Mouse (Mus musculus): ENCODE measurements at regions not wholly inside any gene's neighbourhood (a gene's known extent, or its start where the extent isn't known, plus 50 kb on each side); places are given as distances from the start of the nearest gene placed in this dataset.

DNA sequence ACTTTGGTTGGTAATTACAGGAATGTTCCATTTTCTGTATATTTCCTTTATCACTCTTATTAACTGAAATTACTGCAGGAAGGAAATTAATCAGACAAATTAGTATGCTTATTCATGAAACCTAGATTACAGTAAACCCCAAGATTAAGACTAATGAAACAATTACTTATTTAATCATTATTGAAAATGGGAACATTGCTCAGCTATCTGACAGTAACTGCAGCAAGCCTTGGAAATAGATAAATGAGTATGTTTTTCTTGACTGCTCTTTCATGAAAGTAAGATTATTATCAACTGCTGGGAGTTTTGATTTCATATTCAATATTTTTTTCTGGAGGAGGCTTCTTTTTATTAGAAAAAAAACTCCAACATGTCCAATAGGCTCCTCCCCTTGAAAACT is 230.8 kb upstream of the Mmadhc start:
- Histone ChIP-seq H3K9ac (ENCODE audit: low read depth, low read length) (no peak overlapping the region), H3K36me3 (ENCODE audit: control insufficient read depth, insufficient read depth, low read length) (no peaks in the 10 kb centered on the region), H3K4me2 (ENCODE audit: low read length) (no peak overlapping the region), H3K4me3 (ENCODE audit: low read length) (no peak overlapping the region), H3K27me3 (replicated peaks; ENCODE audit: control insufficient read depth, insufficient read depth, low read length) (no peaks in the 10 kb centered on the region), H3K27ac (ENCODE audit: low read depth, low read length) (no peak overlapping the region), H3K4me1 (ENCODE audit: control insufficient read depth, insufficient read depth, low read depth, low read length) (no peaks in the 10 kb centered on the region), H3K9me3 (ENCODE audit: control insufficient read depth, low read length) (no peaks in the 10 kb centered on the region)
- no peak for ATAC-seq

DNA sequence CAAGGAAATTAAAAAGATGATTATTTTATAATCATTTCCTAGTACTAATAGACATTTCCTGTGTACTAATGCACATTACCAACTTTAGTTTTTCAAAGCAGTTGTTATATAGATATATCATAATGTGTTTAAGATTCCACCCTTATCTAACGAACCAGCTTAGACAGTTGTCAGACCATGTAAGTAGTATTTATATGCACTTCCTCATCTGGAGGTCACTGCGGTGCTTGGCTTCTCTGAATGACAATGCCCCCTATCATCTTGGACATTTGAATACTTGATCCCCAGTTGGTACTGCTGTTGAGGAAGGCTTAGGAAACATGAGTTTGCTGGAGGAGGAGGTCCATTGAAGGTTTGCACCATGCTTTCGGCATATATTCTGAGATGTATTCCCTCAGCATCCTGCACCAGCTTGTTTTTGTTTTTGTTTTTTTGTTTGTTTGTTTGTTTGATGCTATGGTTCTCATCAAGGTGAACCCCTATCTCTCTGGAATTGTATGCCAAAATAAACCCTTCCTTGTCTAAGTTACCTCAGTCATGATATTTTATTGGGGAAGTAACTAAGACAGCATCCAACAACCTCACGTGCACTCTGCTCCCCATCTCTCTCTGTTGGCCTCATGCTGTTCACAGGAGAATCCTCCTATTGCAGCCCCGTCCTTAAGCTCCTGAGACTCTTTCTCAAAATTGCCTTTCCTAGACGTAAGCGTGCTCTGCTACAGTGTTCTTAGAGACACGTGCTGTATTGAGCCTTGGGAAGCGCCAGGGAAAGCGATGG is 228.4 kb upstream of the Mmadhc start:
- Histone ChIP-seq H3K9me3 (ENCODE audit: control insufficient read depth, low read length) (no peaks in the 10 kb centered on the region), H3K4me1 (ENCODE audit: control insufficient read depth, insufficient read depth, low read depth, low read length) (no peaks in the 10 kb centered on the region), H3K4me3 (ENCODE audit: low read length) (no peak overlapping the region), H3K4me2 (ENCODE audit: low read length) (no peak overlapping the region), H3K27ac (ENCODE audit: low read depth, low read length) (no peak overlapping the region), H3K36me3 (ENCODE audit: control insufficient read depth, insufficient read depth, low read length) (no peaks in the 10 kb centered on the region), H3K27me3 (replicated peaks; ENCODE audit: control insufficient read depth, insufficient read depth, low read length) (no peaks in the 10 kb centered on the region), H3K9ac (ENCODE audit: low read depth, low read length) (no peak overlapping the region)
- WGBS, result 87% methylated on average over 10 of the region's 10 CpGs
- no peak for ATAC-seq

DNA sequence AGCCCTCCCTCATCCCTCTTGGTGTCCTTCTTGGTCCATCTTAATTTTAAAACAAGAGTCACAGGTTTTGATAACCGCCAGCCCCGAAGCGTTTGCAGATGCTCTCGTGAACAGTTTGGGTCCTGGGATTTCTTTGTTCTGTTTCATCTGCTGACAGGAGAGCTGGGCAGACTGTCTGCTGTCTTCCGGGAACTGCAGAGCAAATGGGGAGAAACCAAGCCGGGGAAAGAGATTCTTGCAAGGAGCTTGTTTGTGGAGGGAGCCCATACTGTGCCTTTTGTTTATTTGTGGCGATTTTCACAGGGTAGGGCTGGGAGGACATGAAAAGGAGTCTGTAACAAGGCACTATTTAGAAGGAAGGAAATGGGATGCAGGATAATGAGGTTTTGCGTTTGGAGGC is 223.6 kb upstream of the Mmadhc start:
- peaks cover 10% of the 10 kb centered on the region for H3K4me1 ChIP-seq (ENCODE audit: control insufficient read depth, insufficient read depth, low read depth, low read length)
- H3K9ac ChIP-seq (ENCODE audit: low read depth, low read length), result no peak overlapping the region
- no peaks in the 10 kb centered on the region for H3K36me3 ChIP-seq (ENCODE audit: control insufficient read depth, insufficient read depth, low read length)
- peak overlapping the region; percentile 5 for H3K4me2 ChIP-seq (ENCODE audit: low read length)
- no peak overlapping the region for H3K27ac ChIP-seq (ENCODE audit: low read depth, low read length)
- H3K9me3 ChIP-seq (ENCODE audit: control insufficient read depth, low read length), result no peaks in the 10 kb centered on the region
- H3K4me3 ChIP-seq (ENCODE audit: low read length), result no peak overlapping the region
- WGBS, result 15% methylated on average over 8 of the region's 8 CpGs
- no peaks in the 10 kb centered on the region for H3K27me3 ChIP-seq (replicated peaks; ENCODE audit: control insufficient read depth, insufficient read depth, low read length)
- ATAC-seq, result 0 out of 2 replicates have a peak, but pooled peaks have one; percentile 24

DNA sequence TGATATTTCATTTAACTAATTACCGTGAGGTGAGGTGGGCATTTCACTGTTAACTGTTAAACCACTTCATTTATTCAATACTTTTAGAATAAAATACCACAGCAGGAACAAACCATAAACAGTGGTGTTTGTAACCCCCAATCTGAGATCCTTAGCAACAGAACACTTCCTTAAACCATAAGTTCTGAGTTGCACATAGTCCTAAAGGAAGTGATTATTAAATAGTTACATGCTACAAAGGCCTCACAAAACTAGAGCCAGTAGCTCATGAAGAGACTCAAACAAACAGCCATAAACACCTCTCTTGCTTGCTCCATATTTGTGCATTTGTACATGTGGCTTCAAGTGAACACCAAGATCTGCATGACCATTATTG is 222.5 kb upstream of the Mmadhc start:
- no peak overlapping the region for H3K4me2 ChIP-seq (ENCODE audit: low read length)
- no peak overlapping the region for H3K9ac ChIP-seq (ENCODE audit: low read depth, low read length)
- no peak overlapping the region for H3K27ac ChIP-seq (ENCODE audit: low read depth, low read length)
- no peaks in the 10 kb centered on the region for H3K36me3 ChIP-seq (ENCODE audit: control insufficient read depth, insufficient read depth, low read length)
- no peaks in the 10 kb centered on the region for H3K9me3 ChIP-seq (ENCODE audit: control insufficient read depth, low read length)
- H3K27me3 ChIP-seq (replicated peaks; ENCODE audit: control insufficient read depth, insufficient read depth, low read length), result no peaks in the 10 kb centered on the region
- WGBS, result 67% methylated on average over 1 of the region's 1 CpGs
- H3K4me1 ChIP-seq (ENCODE audit: control insufficient read depth, insufficient read depth, low read depth, low read length), result peaks cover 10% of the 10 kb centered on the region
- H3K4me3 ChIP-seq (ENCODE audit: low read length), result no peak overlapping the region
- no peak for ATAC-seq

DNA sequence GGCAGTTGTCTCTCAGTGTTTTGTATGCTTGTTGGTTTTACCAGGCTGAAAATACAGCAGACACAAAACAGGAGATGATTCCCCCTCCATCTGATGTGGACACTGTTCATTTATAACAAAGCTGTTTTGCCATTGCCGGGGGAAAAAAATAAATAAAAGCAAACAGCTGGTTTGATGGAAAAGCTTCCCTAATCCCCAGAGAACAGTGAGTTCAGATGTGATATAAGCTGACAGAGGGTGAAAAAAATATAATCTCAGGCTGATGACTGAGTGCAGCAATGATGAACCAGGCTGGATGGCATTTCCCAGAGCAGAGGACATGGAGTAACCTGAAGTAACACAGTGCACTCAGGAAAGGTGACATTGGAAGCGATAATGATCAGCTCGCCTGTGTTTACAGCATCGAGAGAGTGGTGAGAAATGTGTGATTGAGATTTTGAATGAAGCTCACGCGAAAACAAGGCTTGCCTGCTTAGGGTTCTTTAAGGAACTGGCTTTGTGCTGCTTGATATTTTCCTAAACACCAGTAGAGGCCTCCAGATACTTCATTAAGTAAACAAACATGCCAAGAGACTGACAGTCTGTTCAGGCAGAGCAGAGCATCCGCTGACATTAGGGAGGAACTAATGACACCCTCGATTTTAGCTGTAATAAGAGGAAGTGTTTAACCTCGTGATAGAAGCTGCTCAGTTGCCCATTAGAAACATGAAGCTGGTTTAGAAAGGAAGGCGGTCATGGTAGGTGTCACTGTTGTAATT is 221.9 kb upstream of the Mmadhc start:
- Histone ChIP-seq H3K27ac (ENCODE audit: low read depth, low read length) (peak overlapping the region; percentile 59; the same call in 1 of the 2 replicates), H3K4me1 (ENCODE audit: control insufficient read depth, insufficient read depth, low read depth, low read length) (peaks cover 10% of the 10 kb centered on the region), H3K9me3 (ENCODE audit: control insufficient read depth, low read length) (no peaks in the 10 kb centered on the region), H3K4me2 (ENCODE audit: low read length) (no peak overlapping the region), H3K27me3 (replicated peaks; ENCODE audit: control insufficient read depth, insufficient read depth, low read length) (no peaks in the 10 kb centered on the region), H3K9ac (ENCODE audit: low read depth, low read length) (peak overlapping the region; percentile 22; the same call in 1 of the 2 replicates), H3K4me3 (ENCODE audit: low read length) (no peak overlapping the region), H3K36me3 (ENCODE audit: control insufficient read depth, insufficient read depth, low read length) (no peaks in the 10 kb centered on the region)
- 36% methylated on average over 10 of the region's 10 CpGs for WGBS
- peak; percentile 71 for ATAC-seq

DNA sequence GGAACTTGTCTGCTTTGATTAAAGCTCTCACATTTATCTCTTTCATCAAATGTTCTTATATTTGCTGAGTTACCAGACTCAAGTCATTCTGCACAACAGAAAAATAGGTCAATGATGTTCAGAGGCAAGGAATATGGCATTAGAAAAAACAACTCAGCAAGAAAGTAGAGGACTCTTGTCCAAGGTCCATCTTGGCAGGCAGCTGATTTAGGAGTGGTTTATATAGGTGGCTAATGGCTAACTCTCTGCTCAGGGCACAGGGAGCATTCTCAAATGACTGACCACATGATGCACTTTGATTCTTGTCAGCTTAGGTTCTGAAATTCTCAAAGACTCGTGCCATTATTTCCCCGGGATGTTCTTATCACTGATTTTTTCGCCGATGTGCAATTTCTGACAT is 216.7 kb upstream of the Mmadhc start:
- no peaks in the 10 kb centered on the region for H3K27me3 ChIP-seq (replicated peaks; ENCODE audit: control insufficient read depth, insufficient read depth, low read length)
- peaks cover 2% of the 10 kb centered on the region; the same call in 1 of the 2 replicates for H3K4me1 ChIP-seq (ENCODE audit: control insufficient read depth, insufficient read depth, low read depth, low read length)
- H3K36me3 ChIP-seq (ENCODE audit: control insufficient read depth, insufficient read depth, low read length), result no peaks in the 10 kb centered on the region
- 0 out of 2 replicates have a peak, but pooled peaks cover 2% of the 10 kb centered on the region for H3K9me3 ChIP-seq (ENCODE audit: control insufficient read depth, low read length)
- ATAC-seq, result no peak
- 93% methylated on average over 4 of the region's 4 CpGs for WGBS
- no peak overlapping the region for H3K4me3 ChIP-seq (ENCODE audit: low read length)
- no peak overlapping the region for H3K27ac ChIP-seq (ENCODE audit: low read depth, low read length)
- H3K4me2 ChIP-seq (ENCODE audit: low read length), result no peak overlapping the region
- H3K9ac ChIP-seq (ENCODE audit: low read depth, low read length), result no peak overlapping the region

DNA sequence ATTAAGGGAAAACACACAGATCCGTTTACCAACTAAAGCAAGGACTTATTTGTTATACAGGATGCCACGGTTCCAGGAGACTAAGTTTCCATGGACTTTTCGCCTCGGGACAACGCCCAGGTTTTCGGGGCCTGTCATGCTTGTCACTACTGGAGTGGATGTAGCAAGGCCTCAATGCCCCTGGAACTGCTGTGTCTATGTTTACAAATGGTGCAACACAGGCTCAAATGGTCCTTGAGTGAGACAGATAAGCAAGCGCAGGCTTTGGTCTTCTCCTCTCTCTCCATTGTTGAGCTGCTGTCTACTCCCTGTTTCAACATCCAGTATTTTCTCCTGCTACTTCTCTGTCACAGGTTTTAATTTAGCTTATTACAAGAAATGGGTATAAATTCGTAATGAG is 202.1 kb upstream of the Mmadhc start:
- no peaks in the 10 kb centered on the region for H3K27me3 ChIP-seq (replicated peaks; ENCODE audit: control insufficient read depth, insufficient read depth, low read length)
- no peaks in the 10 kb centered on the region for H3K4me1 ChIP-seq (ENCODE audit: control insufficient read depth, insufficient read depth, low read depth, low read length)
- no peak overlapping the region for H3K4me3 ChIP-seq (ENCODE audit: low read length)
- no peaks in the 10 kb centered on the region for H3K36me3 ChIP-seq (ENCODE audit: control insufficient read depth, insufficient read depth, low read length)
- ATAC-seq, result no peak
- H3K9me3 ChIP-seq (ENCODE audit: control insufficient read depth, low read length), result no peaks in the 10 kb centered on the region
- H3K27ac ChIP-seq (ENCODE audit: low read depth, low read length), result no peak overlapping the region
- H3K4me2 ChIP-seq (ENCODE audit: low read length), result no peak overlapping the region
- no peak overlapping the region for H3K9ac ChIP-seq (ENCODE audit: low read depth, low read length)
- 93% methylated on average over 8 of the region's 8 CpGs for WGBS

DNA sequence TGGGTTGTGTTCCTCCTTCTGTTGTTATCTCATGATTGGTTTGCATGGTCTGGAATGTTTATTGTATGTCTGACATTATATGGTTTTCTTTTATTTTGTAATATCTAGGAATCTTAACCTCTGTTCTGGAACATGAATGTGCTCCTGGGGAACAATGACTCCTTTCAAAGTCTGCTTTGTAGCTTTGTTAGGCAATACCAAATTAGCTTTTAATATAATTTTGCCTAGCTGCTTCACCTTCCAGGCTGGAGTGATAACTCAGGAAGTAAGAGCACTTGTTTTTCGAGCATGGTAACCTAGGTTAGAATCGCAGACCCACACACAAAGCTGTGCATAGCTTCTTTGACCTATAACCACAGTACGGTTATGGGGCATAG is 199.4 kb upstream of the Mmadhc start:
- Histone ChIP-seq H3K4me3 (ENCODE audit: low read length) (no peak overlapping the region), H3K27ac (ENCODE audit: low read depth, low read length) (no peak overlapping the region), H3K36me3 (ENCODE audit: control insufficient read depth, insufficient read depth, low read length) (no peaks in the 10 kb centered on the region), H3K27me3 (replicated peaks; ENCODE audit: control insufficient read depth, insufficient read depth, low read length) (no peaks in the 10 kb centered on the region), H3K4me1 (ENCODE audit: control insufficient read depth, insufficient read depth, low read depth, low read length) (no peaks in the 10 kb centered on the region), H3K9me3 (ENCODE audit: control insufficient read depth, low read length) (no peaks in the 10 kb centered on the region), H3K9ac (ENCODE audit: low read depth, low read length) (no peak overlapping the region), H3K4me2 (ENCODE audit: low read length) (no peak overlapping the region)
- no peak for ATAC-seq
- 93% methylated on average over 3 of the region's 3 CpGs for WGBS

DNA sequence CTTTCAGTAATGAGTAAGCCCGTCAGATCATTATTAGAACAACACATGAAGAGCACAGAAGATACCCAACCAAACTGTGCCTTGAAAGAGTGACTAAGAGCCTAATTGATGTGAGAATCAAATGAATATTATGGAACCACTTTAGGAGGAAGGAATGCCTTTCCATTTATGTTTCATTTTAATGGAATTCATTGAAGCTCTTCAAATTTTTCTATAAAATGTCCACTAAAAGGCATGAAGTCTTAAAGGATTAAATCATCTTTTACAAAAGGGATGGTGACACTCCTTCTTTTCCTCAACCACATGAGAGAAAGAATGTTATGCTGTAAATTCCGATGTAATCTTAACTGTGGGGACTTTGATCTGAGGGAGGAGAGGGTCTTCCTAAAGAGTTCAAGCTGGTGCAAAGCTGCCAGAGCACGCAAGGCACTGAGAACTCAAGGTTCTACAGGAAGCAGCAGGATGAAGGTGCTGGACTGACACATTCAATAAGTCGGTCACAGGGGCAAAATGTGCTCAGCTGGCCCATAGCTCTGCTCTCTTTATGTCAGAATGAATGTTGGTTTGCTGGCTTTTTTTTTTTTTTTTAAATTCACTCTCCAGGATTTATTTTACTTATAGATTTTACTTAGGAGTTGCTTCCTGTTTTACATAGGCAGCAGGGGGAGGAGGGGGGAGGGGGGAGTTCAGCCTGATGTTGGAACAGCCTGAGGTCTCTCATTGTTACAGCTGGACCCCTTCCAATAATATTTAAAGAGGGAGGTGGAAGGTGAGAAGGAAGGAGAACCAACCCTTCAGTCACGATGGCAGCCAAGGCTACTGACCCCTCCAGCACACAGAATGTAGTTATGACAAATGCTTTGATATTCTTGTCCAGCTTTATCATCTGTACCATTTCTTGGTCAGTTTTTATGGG is 198.8 kb upstream of the Mmadhc start:
- no peak overlapping the region for H3K4me2 ChIP-seq (ENCODE audit: low read length)
- WGBS, result 73% methylated on average over 5 of the region's 5 CpGs
- no peak overlapping the region for H3K27ac ChIP-seq (ENCODE audit: low read depth, low read length)

More for the DNA sequence above, 198.8 kb upstream of the Mmadhc start:
- Histone ChIP-seq H3K4me3 (ENCODE audit: low read length) (no peak overlapping the region), H3K27me3 (replicated peaks; ENCODE audit: control insufficient read depth, insufficient read depth, low read length) (no peaks in the 10 kb centered on the region), H3K4me1 (ENCODE audit: control insufficient read depth, insufficient read depth, low read depth, low read length) (no peaks in the 10 kb centered on the region), H3K9me3 (ENCODE audit: control insufficient read depth, low read length) (no peaks in the 10 kb centered on the region), H3K9ac (ENCODE audit: low read depth, low read length) (no peak overlapping the region), H3K36me3 (ENCODE audit: control insufficient read depth, insufficient read depth, low read length) (no peaks in the 10 kb centered on the region)
- ATAC-seq, result no peak
